Mouse (Mus musculus) cortical plate, adult 2 months (tissue): Measurements from ENCODE around the gene Ddx5. TPM values are rescaled to one million over a fixed set of nuclear protein-coding genes. Genes with fewer than 3 reads are reported as not detected.

Experiments used
- H3K27ac ChIP-seq: fragments of 200-500 bp; 2 replicates; pipeline ENCODE4 v1.5.1; 2012; ENCODE audit warnings: low read length, control low read depth, inconsistent platforms; ENCODE audit not compliant: insufficient read depth
- H3K4me1 ChIP-seq: fragments of 200-500 bp; 2 replicates; pipeline ENCODE4 v1.6.1; 2011; ENCODE audit warnings: low read length; ENCODE audit not compliant: control insufficient read depth, insufficient read depth
- H3K4me3 ChIP-seq: fragments of 200-500 bp; 2 replicates; pipeline ENCODE4 v1.5.1; 2011; ENCODE audit warnings: mild to moderate bottlenecking, low read length, control low read depth; ENCODE audit not compliant: insufficient read depth
- CTCF ChIP-seq: fragments of 200-500 bp; IDR thresholded peaks from 2 replicates; pipeline ENCODE4 v1.5.1; 2011; ENCODE audit warnings: mild to moderate bottlenecking, control low read depth, low read length; ENCODE audit not compliant: insufficient read depth; ENCODE audit errors: extremely low read depth
- POLR2A ChIP-seq: fragments of 200-500 bp; IDR thresholded peaks from 2 replicates; pipeline ENCODE4 v1.6.1; 2011; ENCODE audit warnings: mild to moderate bottlenecking, low read length, control low read depth; ENCODE audit not compliant: insufficient read depth; ENCODE audit errors: extremely low read depth
- polyA plus RNA-seq: library from polyadenylated mRNA; depleted of rRNA; stranded (reverse); fragments of >200 nt; gene quantifications from 2 replicates; pipeline ENCODE4 v1.2.3, GENCODE M21; 2012

The Ddx5 gene
- polyA plus RNA-seq, 1 experiment = 408 TPM

DNA sequence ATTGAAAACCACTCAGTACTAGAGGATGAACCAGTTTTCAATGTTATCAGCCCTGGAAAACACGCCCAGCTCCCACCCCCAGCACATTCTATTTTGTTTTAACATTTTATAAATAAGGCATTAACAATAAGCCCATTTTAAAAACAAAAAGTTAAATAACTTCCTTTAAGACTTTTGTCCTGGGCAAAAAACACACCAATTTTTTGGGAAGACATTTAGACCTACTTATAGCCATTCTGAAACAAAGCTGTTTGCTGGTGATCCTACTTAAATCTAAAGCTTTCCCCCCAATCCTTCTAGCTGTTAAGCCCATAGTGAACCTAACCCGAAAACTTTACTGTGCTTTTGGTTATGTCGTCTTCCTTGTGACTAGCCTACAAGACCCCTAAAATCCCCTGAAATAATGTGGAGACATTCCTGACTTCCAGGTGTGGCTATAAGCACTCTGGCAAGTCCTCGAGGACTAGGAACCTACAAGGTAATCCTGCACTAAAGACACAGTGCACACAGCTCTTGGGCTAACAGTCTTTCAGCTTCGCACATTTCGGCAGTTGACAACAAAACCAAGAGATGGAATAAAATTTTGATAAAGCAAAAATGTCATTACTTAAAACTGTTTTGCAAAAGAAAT, 8.3 kb downstream of the Ddx5 start:
- peaks cover 3% of the 10 kb centered on the region; the same call in 1 of the 2 replicates for H3K4me1 ChIP-seq
- no peak overlapping the region for H3K4me3 ChIP-seq
- H3K27ac ChIP-seq = no peak overlapping the region
- TF ChIP-seq CTCF (no peak), POLR2A (no peak)

GRCm38 (mm10) chr11:106780089-106780425, 8.9 kb downstream of the Ddx5 start:
- TF ChIP-seq CTCF = no peak
- TF ChIP-seq POLR2A = no peak
- H3K27ac ChIP-seq = no peak overlapping the region
- no peak overlapping the region; the same call in 1 of the 2 replicates for H3K4me3 ChIP-seq

GRCm38 (mm10) chr11:106779388-106780088, 9.4 kb downstream of the Ddx5 start, which contains the start of gene Polg2:
Polg2 (minus strand) TSS chr11:106779537.
- Histone ChIP-seq H3K4me3 (peak within 1 kb of the TSS; percentile 63), H3K4me1 (peaks cover 3% of the 10 kb centered on the region; the same call in 1 of the 2 replicates), H3K27ac (peak within 1 kb of the TSS; percentile 67; the same call in 1 of the 2 replicates)
- TF ChIP-seq CTCF (no peak), POLR2A (peak; percentile 93)

More at GRCm38 (mm10) chr11:106780089-106780425, 8.9 kb downstream of the Ddx5 start:
- H3K4me1 ChIP-seq = peaks cover 3% of the 10 kb centered on the region; the same call in 1 of the 2 replicates

DNA sequence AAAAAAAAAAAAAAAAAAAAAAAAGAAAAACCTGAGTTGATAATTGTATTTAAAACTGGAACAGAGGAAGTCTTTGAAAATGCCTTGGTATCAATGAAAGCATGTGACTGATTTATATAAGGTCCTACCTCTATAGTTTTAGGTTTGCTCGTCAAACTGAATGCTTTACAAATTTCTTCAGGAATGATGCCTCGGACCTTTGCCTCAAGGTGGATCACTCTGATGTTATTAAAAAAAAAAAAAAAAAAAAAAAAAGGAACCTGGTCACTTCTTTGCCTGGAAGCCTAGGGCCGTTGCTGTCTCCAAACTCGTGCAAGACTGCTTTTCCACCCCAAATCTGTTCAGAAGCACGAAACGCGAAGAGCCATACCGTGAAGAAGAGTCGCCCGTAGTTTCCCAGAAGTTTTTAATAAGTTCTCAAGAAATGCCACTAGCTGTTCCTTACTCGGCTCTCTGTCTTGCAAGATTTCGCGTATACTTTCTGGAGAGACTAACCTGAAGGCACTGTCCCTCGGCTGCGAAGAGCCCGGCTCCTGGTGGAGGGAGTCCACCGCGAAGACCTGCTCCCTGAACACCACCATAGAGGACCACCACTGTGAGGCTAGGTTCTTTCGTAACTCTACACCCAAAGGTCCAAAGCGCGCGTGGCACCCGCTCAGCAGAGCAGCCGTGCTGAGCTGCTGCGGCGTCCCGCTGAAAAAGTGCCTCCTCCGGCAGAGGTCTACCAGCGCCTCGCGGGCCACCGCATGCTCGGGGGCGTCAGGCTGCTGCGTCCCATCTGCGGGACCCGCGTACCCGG, 10.2 kb downstream of the Ddx5 start:
- peaks cover 3% of the 10 kb centered on the region; the same call in 1 of the 2 replicates for H3K4me1 ChIP-seq
- peak overlapping the region; percentile 67; the same call in 1 of the 2 replicates for H3K27ac ChIP-seq
- peak overlapping the region; percentile 63 for H3K4me3 ChIP-seq
- TF ChIP-seq CTCF (no peak), POLR2A (no peak)

GRCm38 (mm10) chr11:106778132-106778531, 10.9 kb downstream of the Ddx5 start:
- peak overlapping the region; percentile 63; the same call in 1 of the 2 replicates for H3K4me3 ChIP-seq
- no peak overlapping the region for H3K27ac ChIP-seq

DNA sequence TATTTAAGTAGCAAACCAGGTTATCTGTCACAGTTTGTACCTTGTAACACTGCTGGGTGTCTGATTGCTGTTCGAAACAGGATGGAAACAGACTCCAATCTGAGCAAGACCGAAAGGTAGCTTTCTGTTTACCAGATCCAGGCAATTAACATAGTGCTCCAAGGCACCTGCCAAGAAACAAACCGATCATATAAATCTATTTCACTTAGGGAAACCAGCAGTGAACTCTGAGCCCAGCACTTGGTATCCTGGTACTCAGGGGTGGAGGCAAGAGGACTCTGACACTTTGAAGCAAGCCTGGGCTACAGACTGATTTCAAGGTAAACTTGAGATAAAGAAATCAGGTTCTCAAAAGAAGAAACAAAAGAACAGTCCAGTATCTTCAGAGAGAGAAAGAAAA, 11.6 kb downstream of the Ddx5 start:
- no peak overlapping the region for H3K4me3 ChIP-seq
- TF ChIP-seq CTCF = no peak
- TF ChIP-seq POLR2A = no peak
- H3K27ac ChIP-seq = no peak overlapping the region
- peaks cover 1% of the 10 kb centered on the region; the same call in 1 of the 2 replicates for H3K4me1 ChIP-seq

More at GRCm38 (mm10) chr11:106778132-106778531, 10.9 kb downstream of the Ddx5 start:
- peaks cover 3% of the 10 kb centered on the region; the same call in 1 of the 2 replicates for H3K4me1 ChIP-seq
- TF ChIP-seq POLR2A (no peak), CTCF (no peak)

- peaks cover 1% of the 10 kb centered on the region; the same call in 1 of the 2 replicates for H3K4me1 ChIP-seq
- H3K27ac ChIP-seq = no peak overlapping the region
- no peak for TF ChIP-seq POLR2A
- no peak for TF ChIP-seq CTCF
- H3K4me3 ChIP-seq = no peak overlapping the region
These were observed 12.0 kb downstream of the Ddx5 start for GRCm38 (mm10) chr11:106776960-106777359.

DNA sequence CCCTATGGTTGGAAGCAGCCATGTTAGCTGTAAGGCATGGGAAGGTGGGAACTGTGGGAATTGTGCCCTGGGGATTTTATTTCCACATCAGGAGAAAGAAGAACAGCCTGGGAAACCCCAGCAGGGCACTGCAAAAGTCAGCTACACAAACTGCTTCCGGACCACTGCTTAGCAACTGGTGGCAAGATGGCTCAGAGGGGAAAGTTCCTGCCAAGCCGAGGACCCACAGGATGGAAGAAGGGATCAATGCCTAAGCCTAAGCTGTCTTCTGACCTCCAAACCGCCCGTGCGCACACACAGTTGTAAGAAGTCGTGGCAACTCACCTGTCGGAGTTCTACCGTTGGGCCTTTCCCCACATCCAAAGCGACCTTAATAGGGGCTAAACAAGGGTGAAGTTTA, 15.9 kb downstream of the Ddx5 start:
- Histone ChIP-seq H3K4me3 (no peak overlapping the region), H3K4me1 (no peaks in the 10 kb centered on the region), H3K27ac (no peak overlapping the region)
- no peak for TF ChIP-seq POLR2A
- TF ChIP-seq CTCF = no peak
